Mouse (Mus musculus) myocyte (in vitro differentiated cells): Measurements from ENCODE around the gene Fbxw8.

ENCODE experiments used
- CEBPB ChIP-seq: IDR thresholded peaks from 2 replicates; pipeline ENCODE4 v1.6.1; 2011; ENCODE audit warnings: mild to moderate bottlenecking, moderate library complexity; ENCODE audit not compliant: poor library complexity, insufficient read depth, severe bottlenecking
- E2F4 ChIP-seq: IDR thresholded peaks from one replicate; pipeline ENCODE4 v1.6.1; 2011; ENCODE audit warnings: mild to moderate bottlenecking, control low read depth, moderate library complexity; ENCODE audit not compliant: insufficient read depth
- MAX ChIP-seq: IDR thresholded peaks from one replicate; pipeline ENCODE4 v1.6.1; 2011; ENCODE audit warnings: low read depth, mild to moderate bottlenecking, control low read depth
- MYOD1 ChIP-seq, 3 experiments: IDR thresholded peaks; one replicate each; pipeline ENCODE4 v1.6.1; 2011; ENCODE audit warnings: control low read depth in 2 of 3, low read depth in 2 of 3, mild to moderate bottlenecking in 2 of 3, moderate library complexity in 1 of 3; ENCODE audit not compliant: insufficient read length in 2 of 3, control insufficient read depth in 1 of 3
- POLR2A ChIP-seq: IDR thresholded peaks from one replicate; pipeline ENCODE4 v1.6.1; 2011; ENCODE audit warnings: low read depth, mild to moderate bottlenecking, control low read depth, moderate library complexity; ENCODE audit not compliant: insufficient read length
- POLR2AphosphoS2 ChIP-seq: IDR thresholded peaks from one replicate; pipeline ENCODE4 v1.6.1; 2011; ENCODE audit warnings: low read depth, control low read depth; ENCODE audit not compliant: insufficient read length
- REST ChIP-seq: IDR thresholded peaks from one replicate; pipeline ENCODE4 v1.6.1; 2011; ENCODE audit warnings: mild to moderate bottlenecking, control low read depth, moderate library complexity; ENCODE audit not compliant: insufficient read depth, insufficient read length
- SRF ChIP-seq: IDR thresholded peaks from one replicate; pipeline ENCODE4 v1.6.1; 2011; ENCODE audit warnings: low read depth; ENCODE audit not compliant: control insufficient read depth, insufficient read length
- TCF12 ChIP-seq: IDR thresholded peaks from one replicate; pipeline ENCODE4 v1.6.1; 2011; ENCODE audit warnings: mild to moderate bottlenecking, control low read depth; ENCODE audit not compliant: poor library complexity, insufficient read depth, severe bottlenecking
- TCF3 ChIP-seq: IDR thresholded peaks from one replicate; pipeline ENCODE4 v1.6.1; 2011; ENCODE audit warnings: low read depth, control low read depth; ENCODE audit not compliant: insufficient read length
- USF1 ChIP-seq: IDR thresholded peaks from one replicate; pipeline ENCODE4 v1.6.1; 2011; ENCODE audit warnings: low read depth, mild to moderate bottlenecking, control low read depth, moderate library complexity

GRCm38 (mm10) chr5:118034632-118035031, 120.6 kb downstream of the Fbxw8 start:
- TF ChIP-seq POLR2A (no peak), CEBPB (no peak), USF1 (no peak), E2F4 (no peak), POLR2AphosphoS2 (no peak), MYOD1 (IDR thresholded peaks at IDR 0.05; ENCODE audit: control insufficient read depth in 1 of 3, insufficient read length in 2 of 3, low read depth in 2 of 3) (no peak), MAX (no peak), TCF12 (no peak), REST (no peak), SRF (no peak), TCF3 (no peak)
